9 mouse cellular contexts compared by ENCODE assay signal in genomic region chr6:85450140-85450539, GRCm38 (mm10). TPM values are rescaled to one million over a fixed set of nuclear protein-coding genes. Genes with fewer than 3 reads are reported as not detected.
DNase-seq lines count a peak whose midpoint lies in the region; ATAC-seq lines count a peak whose summit lies in the region.
"Not testable (repeated sequence)": the region's sequence is repeated elsewhere in the genome, so short reads cannot be mapped to it uniquely, and the experiment has no call there.
"Had no signal": no experiment of that assay in that cellular context is flagged by ENCODE, and none has a peak within 500 bp of the region (broad histone marks: within the 10 kb centered on the region; RNA-seq: fewer than 3 reads in every experiment).

No protein-coding gene starts in this region.

- 72% methylated on average over 1 of the region's 1 CpGs for WGBS in embryonic facial prominence, embryonic 12.5 days
- WGBS in heart, embryonic 10.5 days: 47% methylated on average over 1 of the region's 1 CpGs
- 62% methylated on average over 1 of the region's 1 CpGs for WGBS in hindbrain, embryonic 13.5 days
- 66% methylated on average over 1 of the region's 1 CpGs for WGBS in kidney, embryonic 15.5 days
- 67% methylated on average over 1 of the region's 1 CpGs for WGBS in liver, embryonic 11.5 days
- 80% methylated on average over 1 of the region's 1 CpGs for WGBS in neural tube, embryonic 13.5 days

- peak; percentile 33 for DNase-seq in 3T3-L1 (ENCODE audit: low read depth, low spot score)
- DNase-seq in heart, embryonic 10.5 days (ENCODE audit: low spot score); liver, embryonic 11.5 days (ENCODE audit: low spot score): not testable (repeated sequence)

- H3K9ac ChIP-seq in embryonic facial prominence, embryonic 12.5 days; kidney, embryonic 15.5 days: not testable (repeated sequence)
- 0 out of 2 replicates have a peak overlapping the region, but pooled peaks have one; percentile 80 for H3K9ac ChIP-seq in hindbrain, embryonic 13.5 days
- peak overlapping the region; percentile 85 for H3K9ac ChIP-seq in liver, embryonic 11.5 days (ENCODE audit: low read depth, low read length)
- H3K9ac ChIP-seq in neural tube, embryonic 13.5 days: peak overlapping the region; percentile 78; the same call in 1 of the 2 replicates

- H3K27me3 ChIP-seq in embryonic facial prominence, embryonic 12.5 days; heart, embryonic 10.5 days (ENCODE audit: insufficient read depth, poor library complexity, severe bottlenecking); hindbrain, embryonic 13.5 days; kidney, embryonic 15.5 days; liver, embryonic 11.5 days (replicated peaks; ENCODE audit: control insufficient read depth, insufficient read depth, low read length); megakaryocyte, embryonic 14.5 days (replicated peaks); neural tube, embryonic 13.5 days: not testable (repeated sequence)

- not testable (repeated sequence) for H3K27ac ChIP-seq in embryonic facial prominence, embryonic 12.5 days; hindbrain, embryonic 13.5 days; kidney, embryonic 15.5 days; liver, embryonic 11.5 days (ENCODE audit: low read depth, low read length); neural tube, embryonic 13.5 days (replicated peaks)
- peak overlapping the region; percentile 97; the same call in 1 of the 2 replicates for H3K27ac ChIP-seq in heart, embryonic 10.5 days

- peaks cover 20% of the 10 kb centered on the region for H3K36me3 ChIP-seq in embryonic facial prominence, embryonic 12.5 days
- H3K36me3 ChIP-seq in heart, embryonic 10.5 days: peaks cover 24% of the 10 kb centered on the region
- H3K36me3 ChIP-seq in hindbrain, embryonic 13.5 days: peaks cover 22% of the 10 kb centered on the region
- peaks cover 28% of the 10 kb centered on the region for H3K36me3 ChIP-seq in kidney, embryonic 15.5 days
- not testable (repeated sequence) for H3K36me3 ChIP-seq in liver, embryonic 11.5 days (ENCODE audit: control insufficient read depth, insufficient read depth, low read length)
- peaks cover 38% of the 10 kb centered on the region for H3K36me3 ChIP-seq in megakaryocyte, embryonic 14.5 days (replicated peaks; ENCODE audit: low read length)
- H3K36me3 ChIP-seq in neural tube, embryonic 13.5 days: peaks cover 24% of the 10 kb centered on the region

- H3K4me2 ChIP-seq in embryonic facial prominence, embryonic 12.5 days (replicated peaks): peak overlapping the region; percentile 94
- peak overlapping the region; percentile 89 for H3K4me2 ChIP-seq in hindbrain, embryonic 13.5 days
- H3K4me2 ChIP-seq in kidney, embryonic 15.5 days: peak overlapping the region; percentile 83
- H3K4me2 ChIP-seq in liver, embryonic 11.5 days: peak overlapping the region; percentile 80
- peak overlapping the region; percentile 98 for H3K4me2 ChIP-seq in neural tube, embryonic 13.5 days

- not testable (repeated sequence) for H3K9me3 ChIP-seq in embryonic facial prominence, embryonic 12.5 days; heart, embryonic 10.5 days; hindbrain, embryonic 13.5 days; kidney, embryonic 15.5 days (replicated peaks); liver, embryonic 11.5 days (ENCODE audit: control insufficient read depth, low read length); megakaryocyte, embryonic 14.5 days; neural tube, embryonic 13.5 days

- not testable (repeated sequence) for ATAC-seq in embryonic facial prominence, embryonic 12.5 days (ENCODE audit: insufficient number of reproducible peaks, insufficient read depth, low FRiP score, low TSS enrichment); hindbrain, embryonic 13.5 days (ENCODE audit: low FRiP score); kidney, embryonic 15.5 days (replicated peaks; ENCODE audit: low FRiP score); liver, embryonic 11.5 days (replicated peaks; ENCODE audit: low FRiP score); neural tube, embryonic 13.5 days (ENCODE audit: low read depth)

- peaks cover 25% of the 10 kb centered on the region for H3K4me1 ChIP-seq in embryonic facial prominence, embryonic 12.5 days
- peaks cover 26% of the 10 kb centered on the region for H3K4me1 ChIP-seq in heart, embryonic 10.5 days
- peaks cover 34% of the 10 kb centered on the region for H3K4me1 ChIP-seq in hindbrain, embryonic 13.5 days (replicated peaks)
- peaks cover 41% of the 10 kb centered on the region for H3K4me1 ChIP-seq in kidney, embryonic 15.5 days
- H3K4me1 ChIP-seq in liver, embryonic 11.5 days (replicated peaks; ENCODE audit: control insufficient read depth, insufficient read depth, low read length): peaks cover 23% of the 10 kb centered on the region
- peaks cover 43% of the 10 kb centered on the region for H3K4me1 ChIP-seq in megakaryocyte, embryonic 14.5 days
- H3K4me1 ChIP-seq in neural tube, embryonic 13.5 days (replicated peaks): peaks cover 33% of the 10 kb centered on the region

- H3K4me3 ChIP-seq in embryonic facial prominence, embryonic 12.5 days: peak overlapping the region; percentile 74; the same call in 1 of the 2 replicates
- H3K4me3 ChIP-seq in heart, embryonic 10.5 days: peak overlapping the region; percentile 78
- not testable (repeated sequence) for H3K4me3 ChIP-seq in hindbrain, embryonic 13.5 days
- peak overlapping the region; percentile 74 for H3K4me3 ChIP-seq in kidney, embryonic 15.5 days (replicated peaks)
- H3K4me3 ChIP-seq in liver, embryonic 11.5 days (ENCODE audit: low read depth, low read length): peak overlapping the region; percentile 79
- H3K4me3 ChIP-seq in megakaryocyte, embryonic 14.5 days (replicated peaks): peak overlapping the region; percentile 100
- H3K4me3 ChIP-seq in neural tube, embryonic 13.5 days: peak overlapping the region; percentile 88; the same call in 1 of the 2 replicates

RNA-seq across cellular contexts. Expression of gene Cct7, which starts 1.2 kb away (rescaled TPM):
- polyA plus RNA-seq in embryonic facial prominence, embryonic 12.5 days (2016; fragmentation: Nextera tagmentation; extraction: Ambion mirVana): 525 and 526 TPM in 2 replicates
- 563 and 665 TPM in 2 replicates for polyA plus RNA-seq in heart, embryonic 10.5 days (2016; fragmentation: Nextera tagmentation; extraction: Ambion mirVana)
- polyA plus RNA-seq in hindbrain, embryonic 13.5 days (2015; fragmentation: Nextera tagmentation; extraction: Ambion mirVana): 601 and 603 TPM in 2 replicates
- polyA plus RNA-seq in kidney, embryonic 15.5 days (2015; fragmentation: Nextera tagmentation; extraction: Ambion mirVana): 543 and 552 TPM in 2 replicates
- polyA plus RNA-seq in liver, embryonic 11.5 days (2014; fragmentation: Nextera tagmentation; extraction: Ambion mirVana): 695 and 755 TPM in 2 replicates
- 5.2 and 36.0 TPM in 2 replicates for polyA plus RNA-seq in megakaryocyte, embryonic 14.5 days (2012; ENCODE audit: insufficient read depth, low replicate concordance)
- 564 and 592 TPM in 2 replicates for polyA plus RNA-seq in neural tube, embryonic 13.5 days (2015; fragmentation: Nextera tagmentation; extraction: Ambion mirVana)

RNA-seq across cellular contexts. Expression of gene Pradc1, which starts 1.6 kb away (rescaled TPM):
- polyA plus RNA-seq in embryonic facial prominence, embryonic 12.5 days (2016; fragmentation: Nextera tagmentation; extraction: Ambion mirVana): 29.5 and 33.5 TPM in 2 replicates
- 38.9 and 48.2 TPM in 2 replicates for polyA plus RNA-seq in heart, embryonic 10.5 days (2016; fragmentation: Nextera tagmentation; extraction: Ambion mirVana)
- 20.2 and 22.7 TPM in 2 replicates for polyA plus RNA-seq in hindbrain, embryonic 13.5 days (2015; fragmentation: Nextera tagmentation; extraction: Ambion mirVana)
- 37.2 and 38.3 TPM in 2 replicates for polyA plus RNA-seq in kidney, embryonic 15.5 days (2015; fragmentation: Nextera tagmentation; extraction: Ambion mirVana)
- 35.7 and 37.7 TPM in 2 replicates for polyA plus RNA-seq in liver, embryonic 11.5 days (2014; fragmentation: Nextera tagmentation; extraction: Ambion mirVana)
- polyA plus RNA-seq in megakaryocyte, embryonic 14.5 days (2012; ENCODE audit: insufficient read depth, low replicate concordance): 18.8 TPM in 1 of 2 replicates, not detected in the other
- polyA plus RNA-seq in neural tube, embryonic 13.5 days (2015; fragmentation: Nextera tagmentation; extraction: Ambion mirVana): 24.4 and 25.0 TPM in 2 replicates

RNA-seq across cellular contexts. Expression of gene Smyd5, which starts 18.4 kb away (rescaled TPM):
- polyA plus RNA-seq in embryonic facial prominence, embryonic 12.5 days (2016; fragmentation: Nextera tagmentation; extraction: Ambion mirVana): 66.4 and 67.1 TPM in 2 replicates
- 64.4 and 81.8 TPM in 2 replicates for polyA plus RNA-seq in heart, embryonic 10.5 days (2016; fragmentation: Nextera tagmentation; extraction: Ambion mirVana)
- polyA plus RNA-seq in hindbrain, embryonic 13.5 days (2015; fragmentation: Nextera tagmentation; extraction: Ambion mirVana): 58.4 and 59.0 TPM in 2 replicates
- polyA plus RNA-seq in kidney, embryonic 15.5 days (2015; fragmentation: Nextera tagmentation; extraction: Ambion mirVana): 69.3 and 75.1 TPM in 2 replicates
- 65.5 and 68.2 TPM in 2 replicates for polyA plus RNA-seq in liver, embryonic 11.5 days (2014; fragmentation: Nextera tagmentation; extraction: Ambion mirVana)
- 6.2 and 7.5 TPM in 2 replicates for polyA plus RNA-seq in megakaryocyte, embryonic 14.5 days (2012; ENCODE audit: insufficient read depth, low replicate concordance)
- 54.0 and 61.6 TPM in 2 replicates for polyA plus RNA-seq in neural tube, embryonic 13.5 days (2015; fragmentation: Nextera tagmentation; extraction: Ambion mirVana)

RNA-seq across cellular contexts. Expression of gene Noto, which starts 26.5 kb away (rescaled TPM):
- polyA plus RNA-seq in embryonic facial prominence, embryonic 12.5 days (2016; fragmentation: Nextera tagmentation; extraction: Ambion mirVana): not detected in 2 replicates
- polyA plus RNA-seq in heart, embryonic 10.5 days (2016; fragmentation: Nextera tagmentation; extraction: Ambion mirVana): not detected in 2 replicates
- polyA plus RNA-seq in hindbrain, embryonic 13.5 days (2015; fragmentation: Nextera tagmentation; extraction: Ambion mirVana): not detected in 2 replicates
- polyA plus RNA-seq in kidney, embryonic 15.5 days (2015; fragmentation: Nextera tagmentation; extraction: Ambion mirVana): not detected in 2 replicates
- polyA plus RNA-seq in liver, embryonic 11.5 days (2014; fragmentation: Nextera tagmentation; extraction: Ambion mirVana): not detected in 2 replicates
- not detected in 2 replicates for polyA plus RNA-seq in megakaryocyte, embryonic 14.5 days (2012; ENCODE audit: insufficient read depth, low replicate concordance)
- not detected in 2 replicates for polyA plus RNA-seq in neural tube, embryonic 13.5 days (2015; fragmentation: Nextera tagmentation; extraction: Ambion mirVana)
- polyA plus RNA-seq: activated CD4-positive, CD25-positive, alpha-beta regulatory T cell, adult 4 months had no signal

RNA-seq across cellular contexts. Expression of gene Fbxo41, which starts 52.7 kb away (rescaled TPM):
- 0.82 and 0.83 TPM in 2 replicates for polyA plus RNA-seq in embryonic facial prominence, embryonic 12.5 days (2016; fragmentation: Nextera tagmentation; extraction: Ambion mirVana)
- 0.04 and 0.13 TPM in 2 replicates for polyA plus RNA-seq in heart, embryonic 10.5 days (2016; fragmentation: Nextera tagmentation; extraction: Ambion mirVana)
- 5.3 and 5.5 TPM in 2 replicates for polyA plus RNA-seq in hindbrain, embryonic 13.5 days (2015; fragmentation: Nextera tagmentation; extraction: Ambion mirVana)
- 0.08 and 0.18 TPM in 2 replicates for polyA plus RNA-seq in kidney, embryonic 15.5 days (2015; fragmentation: Nextera tagmentation; extraction: Ambion mirVana)
- polyA plus RNA-seq in liver, embryonic 11.5 days (2014; fragmentation: Nextera tagmentation; extraction: Ambion mirVana): 0.04 and 0.08 TPM in 2 replicates
- polyA plus RNA-seq in megakaryocyte, embryonic 14.5 days (2012; ENCODE audit: insufficient read depth, low replicate concordance): not detected in 2 replicates
- polyA plus RNA-seq in neural tube, embryonic 13.5 days (2015; fragmentation: Nextera tagmentation; extraction: Ambion mirVana): 4.8 TPM in 2 replicates

Comparison
In these comparisons a context has a peak if more than half of its experiments do, and no peak if none do; other contexts are left out.
1. RNA of gene Cct7, which starts 1.2 kb away (polyA plus RNA-seq): 695 to 755 TPM in liver, embryonic 11.5 days, 563 to 665 TPM in heart, embryonic 10.5 days, 601 to 603 TPM in hindbrain, embryonic 13.5 days, 564 to 592 TPM in neural tube, embryonic 13.5 days, 543 to 552 TPM in kidney, embryonic 15.5 days and 525 to 526 TPM in embryonic facial prominence, embryonic 12.5 days; 5.2 to 36.0 TPM in megakaryocyte, embryonic 14.5 days; every median in the first group is over 10 times any median in the second.
2. Peak in every context shown above with its lines, with median percentiles within 50 percentile points of each other: H3K4me2 ChIP-seq.